Mouse (Mus musculus) gastrocnemius, postnatal 14 days (tissue): ENCODE measurements around the gene Casz1. TPM values are rescaled to one million over a fixed set of nuclear protein-coding genes. Genes with fewer than 3 reads are reported as not detected.

Experiments
- DNase-seq: peaks from one replicate; pipeline ENCODE4 v3.0.0; 2021; ENCODE audit warnings: mixed read lengths
- intact Hi-C: fragments of 180-260 bp; cut with DNase I; formaldehyde crosslinking; loops from one replicate; pipeline ENCODE4 v1.15.1; 2025; ENCODE audit warnings: low total_unique reads
- total RNA-seq, 2 experiments: library from RNA; stranded (reverse); gene quantifications; 2 replicates each; pipeline ENCODE4 v1.2.3; 2021

Casz1 gene
- total RNA-seq, 2 experiments from 2014 or later = 31.2 to 32.9 TPM

DNA sequence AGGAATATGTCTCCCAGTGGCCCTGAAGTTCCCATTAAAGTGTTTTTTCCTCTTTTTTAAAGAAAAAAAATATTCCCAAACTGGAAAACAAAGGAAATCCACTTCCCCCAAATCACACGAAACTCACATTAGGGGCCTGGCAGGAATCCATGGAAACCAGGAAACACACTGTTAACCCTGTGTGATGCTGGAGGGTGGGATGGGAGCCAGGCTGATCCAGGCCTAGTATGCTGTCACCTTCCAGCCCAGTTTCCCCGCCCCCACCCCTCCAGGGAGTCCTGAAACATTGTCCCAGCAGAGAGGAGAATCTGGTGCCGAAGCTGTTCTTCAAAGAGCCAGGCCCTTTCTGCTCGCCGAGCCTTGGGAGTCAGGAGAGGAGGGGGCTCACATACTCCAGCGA is 32.2 kb downstream of the Casz1 start:
- peak; percentile 33 for DNase-seq
- intact Hi-C loops = no loop called here

DNA sequence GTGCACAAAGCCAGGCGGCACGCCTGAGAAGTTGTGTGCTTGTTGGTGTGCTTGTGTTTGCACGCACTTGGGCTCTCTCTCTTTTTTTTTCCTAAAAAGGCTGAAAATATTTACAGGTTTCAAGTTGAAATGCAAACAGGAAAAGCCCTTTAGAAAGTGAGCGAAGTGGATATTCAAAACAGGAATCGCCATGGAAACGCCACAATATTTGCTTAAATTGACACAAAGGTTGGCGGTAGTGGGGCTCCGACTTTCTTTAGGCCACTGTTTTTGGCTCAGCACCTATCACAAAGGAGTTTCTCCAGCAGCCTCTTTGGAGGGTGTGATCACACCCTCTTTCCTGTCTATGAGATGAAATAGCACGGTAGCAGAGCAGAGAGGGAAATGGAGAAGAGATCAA is 32.8 kb downstream of the Casz1 start:
- intact Hi-C loops = no loop called here
- no peak for DNase-seq

DNA sequence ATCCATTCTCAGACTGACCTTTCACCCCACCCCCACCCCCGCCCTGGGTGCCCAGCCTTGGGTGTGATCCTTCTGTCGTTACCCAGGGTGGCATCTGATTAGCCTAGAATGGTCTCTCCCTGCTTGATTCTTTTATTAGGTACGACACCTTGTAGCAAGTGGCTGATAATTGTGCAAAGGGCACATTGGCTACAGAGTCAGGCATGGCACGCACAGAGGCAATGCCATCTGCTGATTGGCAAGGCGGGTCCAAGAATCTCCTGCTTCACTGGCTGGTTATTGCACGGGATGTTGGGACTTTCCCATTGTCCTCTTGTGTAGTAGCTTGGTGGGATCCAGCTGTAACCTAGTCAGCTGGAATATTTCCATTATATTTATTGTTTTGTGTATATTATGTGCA is 33.4 kb downstream of the Casz1 start:
- DNase-seq = no peak
- intact Hi-C loops = no loop called here

DNA sequence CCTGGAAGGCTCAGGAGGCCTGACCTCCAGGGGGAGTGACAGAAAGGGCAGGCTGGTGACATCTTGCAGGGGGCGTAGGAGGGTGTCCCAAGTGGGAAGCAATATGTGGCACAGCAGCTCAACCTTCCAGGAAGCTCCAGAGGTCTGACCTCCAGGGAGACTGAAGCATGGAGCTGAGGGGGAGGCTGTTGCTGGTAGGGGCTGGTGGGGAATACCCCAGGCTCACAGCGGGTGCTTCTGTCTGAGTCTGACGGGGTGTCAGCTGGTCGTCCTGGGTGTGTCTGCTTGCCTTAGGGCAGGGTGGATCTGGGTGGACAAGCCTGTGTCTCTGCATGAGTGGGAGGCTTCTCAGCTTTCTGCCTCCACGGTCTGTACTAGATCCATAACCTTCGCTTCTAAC is 38.1 kb downstream of the Casz1 start:
- intact Hi-C loops = no loop called here
- DNase-seq = no peak

DNA sequence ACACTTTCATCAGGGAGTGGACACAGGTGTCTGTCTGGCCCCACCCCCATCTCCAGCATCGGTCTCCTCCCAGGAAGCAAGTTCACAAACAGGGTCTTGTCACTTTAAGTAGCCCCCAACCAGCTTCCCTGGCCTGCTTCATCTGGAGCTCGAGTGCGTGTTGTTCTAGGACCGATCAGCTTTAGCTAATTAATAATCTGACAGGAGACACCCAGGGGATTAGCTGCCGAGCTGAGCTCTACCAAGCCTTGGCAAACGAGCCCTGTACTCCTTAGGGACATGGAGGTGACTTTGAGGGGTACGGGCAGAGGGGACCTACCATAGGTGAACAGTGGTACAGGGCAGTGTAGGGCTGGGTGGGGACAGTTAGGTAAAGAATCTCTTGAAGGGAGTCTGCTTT is 40.7 kb downstream of the Casz1 start:
- DNase-seq = no peak
- intact Hi-C loops = no loop called here

DNA sequence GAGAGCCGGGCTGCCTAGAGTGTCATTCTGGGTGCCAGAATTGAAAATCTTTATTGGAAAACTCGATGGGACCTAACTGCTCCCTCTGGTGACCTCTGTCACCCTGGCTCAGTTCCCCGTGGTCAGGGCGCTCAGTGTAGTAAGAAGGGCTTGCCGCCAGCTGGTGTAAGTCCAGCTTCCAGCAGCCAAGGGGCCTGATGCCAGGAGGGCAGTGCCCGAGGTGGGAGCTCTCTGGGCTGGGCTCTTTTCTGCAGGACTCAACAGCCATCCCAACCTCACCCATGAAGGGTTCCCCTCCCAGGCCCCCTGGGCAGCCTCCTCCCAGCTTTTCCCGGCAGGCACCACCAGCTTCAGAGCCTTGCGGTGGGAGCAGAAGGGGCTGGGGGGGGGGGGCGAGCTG is 42.0 kb downstream of the Casz1 start:
- peak; percentile 73 for DNase-seq
- intact Hi-C loops = no loop called here

DNA sequence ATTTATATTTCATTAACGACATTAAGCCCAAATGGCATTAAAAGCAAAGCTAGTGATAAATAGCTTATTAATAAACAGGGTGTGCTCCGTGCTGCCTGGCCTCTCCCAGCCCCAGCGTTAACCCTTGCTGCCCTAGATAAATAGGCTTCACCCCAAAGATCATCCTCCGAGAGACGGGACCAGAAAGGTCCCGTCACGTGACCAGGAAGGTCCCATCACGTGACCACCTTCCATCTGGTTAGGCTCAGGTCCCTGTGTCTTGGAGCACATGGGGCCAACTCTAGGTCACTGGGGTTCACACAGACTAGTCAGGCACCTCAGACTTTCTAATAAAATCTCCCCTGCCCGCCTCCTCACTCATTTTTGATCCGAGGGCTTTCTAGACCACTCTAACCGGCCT is 42.5 kb downstream of the Casz1 start:
- intact Hi-C loops = no loop called here
- DNase-seq = no peak

DNA sequence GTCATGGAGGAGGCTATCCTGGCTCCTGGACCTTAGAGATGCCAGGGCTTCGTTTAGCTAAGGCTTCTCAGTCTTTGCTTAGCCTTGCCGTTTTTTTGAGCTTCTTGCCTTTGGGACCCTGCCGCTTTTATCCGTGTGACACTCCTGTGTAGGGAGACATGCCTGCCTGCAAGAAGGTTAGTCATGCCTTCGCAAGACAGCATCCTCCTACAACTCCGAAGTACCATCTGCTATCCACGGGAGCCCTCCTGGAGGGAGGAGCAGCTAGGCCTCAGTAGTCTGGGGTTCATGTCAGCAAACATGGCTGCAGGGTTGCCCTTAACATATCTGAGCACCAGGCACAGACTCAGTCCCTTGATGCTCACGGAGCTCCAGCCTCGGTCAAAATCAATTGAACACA is 43.4 kb downstream of the Casz1 start:
- DNase-seq = no peak
- intact Hi-C loops = no loop called here

DNA sequence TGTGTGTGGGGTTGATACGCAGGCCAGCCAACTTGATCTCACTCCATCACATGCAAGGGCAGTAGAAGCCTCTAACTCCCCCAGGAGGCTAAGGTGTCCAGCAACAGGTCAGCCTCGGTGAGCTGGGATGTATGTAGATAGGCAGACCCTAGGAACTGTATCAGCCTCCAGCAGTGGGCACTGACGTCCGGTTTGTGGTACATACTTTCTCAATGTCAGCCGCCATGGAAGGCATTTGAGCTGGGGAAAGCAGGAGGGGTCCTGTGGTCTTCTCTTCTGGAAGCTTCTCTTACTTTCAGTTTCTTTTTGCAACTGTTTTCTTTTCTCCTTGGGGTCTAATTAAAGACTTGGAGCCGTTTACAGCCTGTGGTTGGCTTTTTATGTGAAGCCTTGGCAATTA is 45.2 kb downstream of the Casz1 start:
- intact Hi-C loops = no loop called here
- no peak for DNase-seq

DNA sequence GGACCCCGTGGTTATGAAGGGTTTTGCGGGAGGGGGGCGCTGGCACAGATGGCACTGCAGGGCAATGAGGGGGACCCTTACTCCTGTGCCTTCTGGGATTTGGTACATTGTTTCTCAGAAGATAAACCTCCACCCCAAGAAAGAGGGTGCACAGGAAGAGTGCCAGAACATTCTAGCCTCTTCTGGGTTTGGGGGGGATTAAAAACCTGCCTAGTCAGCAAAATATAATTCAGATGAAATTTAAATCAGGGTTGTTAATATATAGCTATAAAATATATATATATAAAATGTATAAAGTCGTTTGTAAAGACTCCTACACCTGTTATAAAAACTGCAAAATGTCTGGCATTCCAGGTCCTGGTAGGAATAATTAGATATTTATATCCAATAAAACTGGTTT is 48.8 kb downstream of the Casz1 start:
- no peak for DNase-seq
- intact Hi-C loops = no loop called here

DNA sequence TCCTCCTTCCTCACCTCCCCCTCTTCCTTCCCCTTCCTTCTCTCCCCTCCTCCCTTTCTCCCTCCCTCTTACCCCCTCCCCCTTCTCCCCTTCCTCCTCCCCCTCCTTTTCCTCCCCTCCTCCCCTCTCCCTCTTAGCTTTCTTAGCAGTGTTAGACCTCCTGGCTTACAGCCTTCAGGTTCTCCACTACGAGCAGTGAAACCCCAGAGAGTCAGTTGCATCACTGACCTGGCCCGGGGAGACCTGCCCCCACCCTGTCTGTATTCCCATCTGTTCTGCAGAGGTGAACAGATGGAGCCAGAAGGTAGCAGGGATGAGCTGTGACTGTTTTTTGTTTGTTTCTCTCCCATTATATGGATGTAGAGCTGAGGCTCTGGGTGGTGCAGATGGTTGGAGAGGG is 49.9 kb downstream of the Casz1 start:
- no peak for DNase-seq
- intact Hi-C loops = no loop called here

DNA sequence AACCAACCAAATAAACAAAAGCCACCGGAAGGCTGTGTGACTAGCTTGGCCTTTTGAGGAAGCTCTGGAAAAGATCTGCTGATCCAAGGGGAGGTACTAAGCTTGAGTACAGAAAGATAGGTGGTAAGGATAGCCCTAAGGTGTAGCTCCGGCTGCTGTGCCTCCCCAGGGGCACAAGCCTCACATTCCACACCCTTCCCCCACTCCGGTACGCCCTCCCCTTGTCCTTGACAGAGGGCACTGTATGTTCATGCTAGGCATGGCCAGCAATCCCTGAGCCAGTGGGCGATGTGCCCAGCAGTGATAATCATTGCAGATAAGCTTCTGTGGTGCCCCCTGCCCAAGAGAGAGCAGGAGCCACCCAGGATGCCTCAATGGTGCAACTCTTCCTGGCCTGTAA is 51.3 kb downstream of the Casz1 start:
- intact Hi-C loops = no loop called here
- no peak for DNase-seq

DNA sequence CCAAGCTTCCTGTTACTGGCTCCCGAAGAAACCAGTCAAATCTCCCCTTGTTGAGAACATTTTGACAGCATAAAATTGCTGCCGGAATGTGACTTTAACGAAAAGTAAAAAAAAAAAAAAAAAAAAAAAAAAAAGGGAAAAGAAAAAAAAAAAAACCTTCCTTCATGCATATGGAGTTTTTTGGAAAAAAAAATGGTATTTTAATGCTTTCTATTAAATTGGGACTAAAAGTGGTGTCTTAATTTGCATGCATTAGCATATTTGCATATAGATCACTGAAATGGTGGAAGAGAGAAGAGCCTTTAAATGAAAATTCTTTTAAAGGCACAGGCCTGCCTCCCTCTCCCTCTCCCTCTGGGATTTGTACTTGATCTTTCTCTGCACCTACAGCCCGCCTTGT is 52.0 kb downstream of the Casz1 start:
- intact Hi-C loops = no loop called here
- DNase-seq = no peak

DNA sequence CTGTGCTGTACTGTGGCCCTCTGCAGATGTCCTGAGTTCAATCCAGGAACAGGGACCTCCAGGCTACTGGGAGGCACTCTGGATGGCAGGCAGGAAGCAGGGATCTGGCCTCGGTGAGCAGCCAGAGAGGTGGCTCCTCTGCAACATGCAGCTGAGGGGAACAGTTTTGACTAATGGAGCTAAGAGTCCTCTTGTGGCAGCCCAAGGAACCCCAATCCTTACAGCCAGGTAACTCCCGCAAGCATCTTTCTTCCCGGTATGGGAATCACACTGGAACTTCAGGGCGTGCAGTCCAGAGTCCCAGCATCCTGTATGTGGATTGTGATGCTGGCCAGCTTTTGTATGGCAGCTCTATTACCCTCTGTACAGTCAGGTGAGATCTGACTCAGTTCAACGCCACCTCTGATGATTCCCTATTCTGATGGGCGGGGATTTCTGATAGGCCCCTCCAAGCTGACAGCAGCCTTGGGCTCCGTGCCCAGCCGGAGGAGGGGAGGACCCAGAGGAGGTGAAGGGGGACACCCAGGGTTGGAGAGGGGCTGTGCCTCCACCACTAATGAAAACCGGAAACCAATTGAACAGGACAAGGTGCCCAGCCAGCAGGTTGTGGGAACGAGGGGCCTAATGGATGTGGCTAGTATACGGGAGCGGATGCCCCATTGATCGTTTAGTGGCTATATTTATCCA is 53.3 kb downstream of the Casz1 start:
- intact Hi-C loops = no loop called here
- DNase-seq = no peak

DNA sequence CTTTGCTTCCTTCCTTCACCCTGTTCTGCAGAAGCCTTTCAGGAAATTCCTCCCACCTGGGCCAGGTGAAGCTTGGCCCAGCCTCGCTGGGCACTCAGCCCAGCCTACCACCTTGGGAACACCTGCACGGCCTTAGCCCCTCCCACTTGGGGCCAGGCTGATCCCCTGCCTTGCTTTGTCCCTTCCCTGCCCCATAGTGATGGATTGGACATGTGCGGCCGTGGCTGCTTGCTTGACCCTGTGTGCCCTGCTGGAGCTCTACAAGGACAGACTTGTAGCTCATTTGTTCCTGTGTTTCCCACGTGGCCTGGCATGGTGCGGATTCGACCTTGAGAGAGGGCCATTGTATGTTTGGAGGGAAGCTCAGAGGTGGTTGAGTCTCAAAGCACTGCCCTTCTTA is 54.0 kb downstream of the Casz1 start:
- intact Hi-C loops = no loop called here

DNA sequence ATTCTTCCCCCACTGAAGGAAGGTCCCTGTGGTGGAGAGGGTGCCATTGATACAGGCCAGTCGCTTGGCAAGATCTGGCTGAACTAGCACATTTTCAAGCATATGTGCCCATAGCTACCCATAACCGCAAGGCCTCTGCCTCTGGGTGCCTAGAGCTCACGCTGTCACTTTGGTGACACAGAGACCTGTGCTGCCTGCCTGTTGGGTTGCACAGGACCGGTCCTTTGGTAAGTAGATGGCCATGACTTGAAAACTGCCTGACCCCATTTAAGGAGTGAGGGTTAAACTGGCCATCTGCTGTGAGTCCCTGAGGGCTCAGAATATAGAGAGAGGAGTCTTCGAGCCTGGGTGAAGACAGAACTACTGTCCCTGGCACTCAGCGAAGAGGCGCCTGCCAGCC is 55.2 kb downstream of the Casz1 start:
- intact Hi-C loops = no loop called here
- no peak for DNase-seq

More for the DNA sequence above, 54.0 kb downstream of the Casz1 start:
- no peak for DNase-seq

DNA sequence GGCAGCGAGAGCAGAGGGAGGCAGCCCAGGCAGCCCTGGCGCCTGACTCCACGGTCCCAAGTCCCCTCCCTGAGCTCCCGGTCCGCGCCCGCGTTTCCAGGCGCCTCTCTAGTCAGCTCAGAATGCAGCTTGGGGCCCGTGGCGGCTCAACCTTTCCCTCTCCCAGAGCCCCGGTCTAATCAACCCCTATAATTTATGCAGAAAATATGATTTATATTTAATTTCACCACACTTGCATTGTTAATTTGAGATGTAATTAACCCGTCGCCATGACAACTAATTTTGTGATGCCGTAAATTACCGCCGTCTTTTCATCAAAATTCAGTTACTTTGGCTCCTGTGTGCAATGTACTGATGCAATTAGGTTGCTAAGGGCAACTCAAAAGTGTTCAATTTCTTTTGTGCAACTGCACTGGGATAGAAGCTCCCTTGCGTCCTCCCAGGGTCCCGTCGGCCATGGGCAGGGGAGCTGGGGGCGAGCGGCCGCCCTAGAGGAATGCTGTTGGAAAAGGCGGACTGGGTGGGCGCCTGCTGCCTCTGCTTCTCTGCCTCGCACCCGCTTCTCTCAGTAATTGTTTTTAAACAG is 55.8 kb downstream of the Casz1 start:
- intact Hi-C loops = no loop called here
- no peak for DNase-seq

DNA sequence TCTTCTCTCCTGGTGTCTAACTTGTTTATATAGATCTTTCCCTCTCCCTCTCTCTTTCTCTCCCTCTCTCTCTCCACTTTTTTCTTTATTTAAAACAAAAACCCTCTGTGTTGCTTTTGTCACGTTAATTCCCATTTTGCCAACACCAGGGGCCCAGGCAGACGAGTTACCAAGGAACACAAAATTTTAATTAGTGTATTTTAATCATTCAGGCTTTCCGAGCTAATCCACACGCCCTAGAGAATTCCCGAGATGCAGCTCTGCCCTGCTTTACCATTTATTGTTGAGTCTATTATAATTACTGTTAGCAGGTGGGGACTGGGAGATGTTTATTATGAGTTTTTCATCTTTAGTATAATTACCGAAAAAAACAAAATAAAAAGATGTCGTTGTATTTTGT is 56.4 kb downstream of the Casz1 start:
- intact Hi-C loops = no loop called here
- DNase-seq = no peak

DNA sequence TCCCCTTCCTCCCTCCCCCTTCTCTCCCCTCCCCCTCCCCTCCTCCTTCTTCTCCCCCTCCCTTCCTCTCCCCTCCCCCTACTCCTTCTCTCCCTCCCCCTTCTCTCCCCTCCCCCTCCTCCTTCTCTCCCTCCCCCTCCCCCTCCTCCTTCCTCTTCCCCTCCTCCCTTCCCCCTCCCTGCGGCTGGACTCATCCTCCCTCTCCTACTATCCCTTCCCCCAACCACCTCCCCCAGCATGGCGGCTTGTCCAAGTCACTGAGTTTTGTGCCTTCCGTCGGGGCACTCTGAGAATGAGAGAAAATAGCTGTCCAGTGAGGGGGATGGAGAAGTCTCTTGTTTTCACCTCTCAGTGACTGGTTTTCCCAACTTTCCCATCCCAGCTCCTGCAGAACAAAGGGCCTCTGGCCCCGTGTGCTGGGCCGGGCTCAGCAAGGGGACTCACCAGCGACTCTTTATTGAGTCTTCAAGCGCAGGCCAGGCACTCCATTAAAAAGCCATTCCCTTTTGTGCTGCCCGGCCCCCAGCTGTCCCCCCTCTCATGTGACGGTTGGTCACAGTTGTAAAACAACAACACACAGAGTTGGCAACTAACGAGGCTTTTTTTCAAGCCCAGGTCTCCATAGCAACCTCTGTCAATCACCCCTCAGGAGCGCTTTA is 62.7 kb downstream of the Casz1 start:
- intact Hi-C loops = no loop called here
- no peak for DNase-seq

DNA sequence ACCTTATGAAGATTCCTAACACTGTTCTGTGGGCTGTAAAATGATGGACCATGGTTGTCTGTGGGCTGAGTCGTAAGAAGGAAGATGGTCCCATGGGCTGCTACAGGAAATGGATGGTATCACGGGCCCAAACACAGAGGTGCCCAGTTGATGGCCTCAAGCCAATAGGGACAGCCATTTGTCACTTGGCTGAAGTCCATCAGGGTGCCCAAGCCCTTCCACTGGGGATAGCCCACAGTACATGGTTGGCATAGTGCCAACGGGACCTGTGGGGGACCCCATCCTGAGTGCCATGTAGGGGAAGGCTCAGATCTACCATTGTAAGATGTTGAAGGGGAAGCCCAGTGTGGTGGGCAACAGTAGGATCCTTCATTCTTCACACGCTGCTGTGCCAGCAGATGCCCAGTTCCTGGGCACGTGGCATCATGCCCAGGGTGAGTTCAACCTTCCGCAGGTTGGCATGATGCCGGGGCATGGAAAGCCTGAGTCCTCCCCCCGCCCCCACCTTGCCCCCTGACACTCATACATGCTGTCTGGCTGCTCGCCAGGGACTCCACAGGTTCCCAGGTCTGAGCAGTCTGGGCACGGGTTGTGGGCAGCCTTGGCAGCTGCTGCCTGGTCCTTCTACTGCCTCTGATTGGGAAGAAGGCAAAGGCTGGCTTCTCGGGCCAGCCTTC is 63.6 kb downstream of the Casz1 start:
- DNase-seq = no peak
- intact Hi-C loops = no loop called here

DNA sequence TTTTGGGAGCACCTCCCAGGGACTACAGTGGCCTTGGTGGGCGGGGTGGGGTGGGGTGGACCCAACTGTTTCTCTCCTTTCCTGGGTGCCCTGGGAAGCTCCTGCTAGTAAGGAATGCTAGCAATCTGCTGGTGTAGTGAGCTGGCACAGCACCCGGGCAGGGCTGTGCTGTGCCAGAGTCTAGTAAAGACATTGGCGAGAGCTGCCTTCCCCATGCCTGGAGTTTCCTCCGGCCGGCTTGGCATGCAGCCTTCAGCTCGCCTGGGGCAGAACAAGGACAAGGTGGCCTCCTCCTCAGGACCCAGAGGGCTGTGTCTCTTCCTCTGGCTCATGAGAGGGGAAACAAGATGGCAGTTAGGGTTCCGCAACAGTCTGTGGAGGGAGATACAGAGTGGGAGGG is 65.3 kb downstream of the Casz1 start:
- intact Hi-C loops = no loop called here

More for the DNA sequence above, 65.3 kb downstream of the Casz1 start:
- DNase-seq = peak; percentile 69
